Mouse (Mus musculus) spleen, adult 10 weeks (tissue): ENCODE measurements around the gene Med9. TPM values are rescaled to one million over a fixed set of nuclear protein-coding genes. Genes with fewer than 3 reads are reported as not detected.

Experiments
- polyA plus RNA-seq: library from polyadenylated mRNA; stranded (reverse); fragments of 350-450 nt; fragmentation: Illumina TruSeq; extraction: RNeasy Lipid Tissue Mini Kit (QIAGEN cat#74804); gene quantifications from one replicate; pipeline ENCODE4 v1.2.3, GENCODE M21; 2015; ENCODE audit warnings: low replicate concordance; ENCODE audit not compliant: insufficient read depth

Med9 gene
- polyA plus RNA-seq: 7.2 TPM

GRCm38 (mm10) chr11:59947752-59948400, at the start of gene Med9:
Med9 (plus strand) TSS chr11:59948206.

DNA sequence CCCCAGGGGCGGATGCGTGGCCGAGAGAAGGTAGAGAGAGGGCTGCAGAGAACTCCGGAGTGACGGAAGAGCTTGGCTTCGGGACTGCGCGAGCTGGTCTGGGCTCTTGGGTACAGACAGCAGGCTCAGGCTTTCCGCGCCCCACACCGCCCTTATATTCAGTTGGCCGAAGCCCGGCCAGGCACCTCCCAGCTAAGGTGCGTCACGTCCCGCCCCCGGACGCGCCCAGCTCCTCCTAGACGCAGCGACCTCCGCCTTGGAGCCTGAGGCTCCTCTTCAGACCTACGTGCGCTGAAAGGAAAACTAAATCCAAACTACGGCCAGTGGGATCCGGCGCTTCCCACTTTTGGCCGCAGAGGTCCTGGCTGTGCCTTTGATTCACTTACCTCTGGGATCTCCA, 16.8 kb downstream of the Med9 start, which contains the start of gene Rasd1:
Rasd1 (minus strand) TSS at position 127 of the 400 bp plus-strand sequence.

Other genes with a start within 250 kb of the Med9 start
- not detected for gene Pld6, start 160.6 kb upstream of the Med9 start, polyA plus RNA-seq
- gene Flcn, start 138.2 kb upstream of the Med9 start, polyA plus RNA-seq: 30.1 TPM
- 10.8 TPM for gene Nt5m, start 108.8 kb upstream of the Med9 start, polyA plus RNA-seq
- gene Cops3, start 108.4 kb upstream of the Med9 start, polyA plus RNA-seq: 99.6 TPM
- 0.62 TPM for gene Rasd1, start 16.7 kb downstream of the Med9 start, polyA plus RNA-seq
- 0.90 TPM for gene Pemt, start 98.3 kb downstream of the Med9 start, polyA plus RNA-seq
- gene Rai1, start 156.8 kb downstream of the Med9 start, polyA plus RNA-seq: 6.5 TPM